Mouse (Mus musculus): ENCODE measurements around the gene Tinag. TPM values are rescaled to one million over a fixed set of nuclear protein-coding genes. Genes with fewer than 3 reads are reported as not detected.
"Not testable (repeated sequence)": the region's sequence is repeated elsewhere in the genome, so short reads cannot be mapped to it uniquely, and the experiment has no call there.

The Tinag gene
- polyA plus RNA-seq (2014; fragmentation: Nextera tagmentation; extraction: Ambion mirVana) = 0.30 and 0.36 TPM in 2 replicates

DNA sequence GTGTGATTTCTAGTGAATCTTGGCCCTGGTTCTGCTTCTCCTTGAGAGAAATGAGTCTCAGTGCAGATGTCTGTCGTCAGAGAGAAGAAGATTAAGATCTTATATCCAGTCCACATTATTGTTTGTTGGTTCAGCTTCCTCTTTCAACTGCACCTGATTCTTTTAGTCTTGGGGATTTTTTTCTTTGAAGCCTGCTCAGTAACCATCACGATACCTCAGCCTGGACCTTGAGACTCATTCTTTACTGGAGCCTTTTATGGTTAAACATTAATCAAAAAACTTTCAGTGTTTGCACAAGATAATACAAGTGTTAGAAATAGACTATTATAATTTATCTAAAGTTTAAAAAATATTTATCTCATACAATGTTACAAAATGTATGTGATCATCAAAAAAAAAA is at the start of gene Tinag:
Tinag (minus strand) TSS at position 210 of the 400 bp plus-strand sequence.
- DNase-seq (ENCODE audit: low spot score, missing footprints) (no peak), ATAC-seq (ENCODE audit: low FRiP score) (no peak)
- no peak within 1 kb of the TSS for H3K4me3 ChIP-seq (ENCODE audit: low read depth, low read length)
- no peaks in the 10 kb centered on the region for H3K9me3 ChIP-seq (ENCODE audit: control insufficient read depth, low read length)
- no peak within 1 kb of the TSS for H3K9ac ChIP-seq (ENCODE audit: low read length)
- 66% methylated on average over 2 of the region's 2 CpGs for WGBS
- no peaks in the 10 kb centered on the region for H3K27me3 ChIP-seq (ENCODE audit: control insufficient read depth, insufficient read depth, low read length)
- H3K27ac ChIP-seq (ENCODE audit: low read depth, low read length) = no peak within 1 kb of the TSS
- H3K4me1 ChIP-seq (ENCODE audit: control insufficient read depth, insufficient read depth, low read length) = no peaks in the 10 kb centered on the region
- no peaks in the 10 kb centered on the region for H3K36me3 ChIP-seq (ENCODE audit: control insufficient read depth, insufficient read depth, low read length)
- no peak within 1 kb of the TSS for H3K4me2 ChIP-seq

DNA sequence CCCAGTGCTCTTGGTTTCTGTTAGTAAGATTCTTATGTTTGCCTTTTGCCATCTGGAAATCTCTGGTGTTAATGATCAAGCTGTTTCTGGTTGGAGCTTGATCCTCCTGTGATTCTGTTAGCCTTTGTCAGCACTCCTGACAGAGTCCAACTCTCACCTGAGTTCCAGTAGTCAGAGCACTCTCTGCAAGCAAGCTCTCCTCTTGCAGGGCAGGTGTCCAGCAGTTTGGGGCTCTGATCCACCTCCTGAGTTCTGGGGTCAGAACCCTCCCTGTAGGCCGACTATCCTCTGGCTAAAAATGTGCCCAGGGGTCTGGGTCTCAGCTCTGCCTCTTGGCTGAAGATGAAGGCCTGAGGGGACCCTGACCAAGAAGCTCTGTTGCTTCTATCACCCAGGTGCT is 37.6 kb upstream of the Tinag start:
- H3K27ac ChIP-seq (ENCODE audit: low read depth, low read length); H3K4me3 ChIP-seq (ENCODE audit: low read depth, low read length); H3K4me2 ChIP-seq; H3K27me3 ChIP-seq (ENCODE audit: control insufficient read depth, insufficient read depth, low read length); DNase-seq (ENCODE audit: low spot score, missing footprints); H3K36me3 ChIP-seq (ENCODE audit: control insufficient read depth, insufficient read depth, low read length); H3K4me1 ChIP-seq (ENCODE audit: control insufficient read depth, insufficient read depth, low read length); H3K9me3 ChIP-seq (ENCODE audit: control insufficient read depth, low read length); H3K9ac ChIP-seq (ENCODE audit: low read length); ATAC-seq (ENCODE audit: low FRiP score): not testable (repeated sequence)
- WGBS = 85% methylated on average over 1 of the region's 1 CpGs

DNA sequence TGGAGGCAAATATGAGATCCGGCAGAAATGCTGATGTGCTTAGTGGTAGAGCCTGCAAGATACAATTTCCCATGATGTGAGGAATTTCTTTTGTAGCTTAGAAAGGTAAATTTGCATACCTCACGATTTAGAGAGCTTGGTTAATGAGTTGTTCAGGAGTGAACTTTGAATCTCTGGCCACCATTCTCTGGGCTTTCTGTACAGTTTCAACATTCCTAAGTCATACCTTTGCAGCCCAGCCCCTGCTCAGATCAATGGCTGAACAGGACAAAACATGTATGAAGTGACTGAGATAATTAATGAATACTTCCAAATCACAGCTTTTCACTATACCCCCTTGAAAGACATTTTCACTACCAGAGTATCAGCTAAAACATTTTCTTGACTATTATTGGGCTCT is 26.1 kb upstream of the Tinag start:
- Histone ChIP-seq H3K4me1 (ENCODE audit: control insufficient read depth, insufficient read depth, low read length) (no peaks in the 10 kb centered on the region), H3K4me2 (no peak overlapping the region), H3K27ac (ENCODE audit: low read depth, low read length) (no peak overlapping the region), H3K36me3 (ENCODE audit: control insufficient read depth, insufficient read depth, low read length) (no peaks in the 10 kb centered on the region), H3K9me3 (ENCODE audit: control insufficient read depth, low read length) (no peaks in the 10 kb centered on the region), H3K4me3 (ENCODE audit: low read depth, low read length) (no peak overlapping the region), H3K27me3 (ENCODE audit: control insufficient read depth, insufficient read depth, low read length) (no peaks in the 10 kb centered on the region), H3K9ac (ENCODE audit: low read length) (no peak overlapping the region)
- ATAC-seq (ENCODE audit: low FRiP score) = no peak
- 86% methylated on average over 2 of the region's 2 CpGs for WGBS
- DNase-seq (ENCODE audit: low spot score, missing footprints) = no peak

DNA sequence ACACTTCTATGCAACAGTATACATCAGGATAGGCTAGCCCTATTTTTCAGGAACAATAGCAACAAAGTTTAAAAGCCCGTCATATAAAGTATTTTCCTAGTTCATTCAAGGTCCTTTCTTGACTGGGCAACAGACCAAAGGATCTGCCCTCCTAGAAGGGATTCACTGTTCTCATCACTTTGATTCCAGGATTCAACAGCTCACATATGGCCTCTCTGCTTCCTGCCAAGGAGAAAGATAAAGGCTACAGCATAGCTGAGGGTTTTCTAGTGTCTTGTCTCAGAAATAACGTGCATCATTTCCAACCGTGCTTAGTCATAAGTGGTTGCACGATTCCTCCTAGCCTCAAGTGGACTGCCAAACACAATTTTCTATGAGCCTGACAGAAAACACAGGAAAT is 11.0 kb upstream of the Tinag start:
- Histone ChIP-seq H3K4me1 (ENCODE audit: control insufficient read depth, insufficient read depth, low read length) (no peaks in the 10 kb centered on the region), H3K9ac (ENCODE audit: low read length) (no peak overlapping the region), H3K4me3 (ENCODE audit: low read depth, low read length) (no peak overlapping the region), H3K9me3 (ENCODE audit: control insufficient read depth, low read length) (no peaks in the 10 kb centered on the region), H3K27ac (ENCODE audit: low read depth, low read length) (no peak overlapping the region), H3K4me2 (no peak overlapping the region), H3K36me3 (ENCODE audit: control insufficient read depth, insufficient read depth, low read length) (no peaks in the 10 kb centered on the region), H3K27me3 (ENCODE audit: control insufficient read depth, insufficient read depth, low read length) (no peaks in the 10 kb centered on the region)
- DNase-seq (ENCODE audit: low spot score, missing footprints) = no peak
- WGBS = 87% methylated on average over 4 of the region's 4 CpGs
- no peak for ATAC-seq (ENCODE audit: low FRiP score)

DNA sequence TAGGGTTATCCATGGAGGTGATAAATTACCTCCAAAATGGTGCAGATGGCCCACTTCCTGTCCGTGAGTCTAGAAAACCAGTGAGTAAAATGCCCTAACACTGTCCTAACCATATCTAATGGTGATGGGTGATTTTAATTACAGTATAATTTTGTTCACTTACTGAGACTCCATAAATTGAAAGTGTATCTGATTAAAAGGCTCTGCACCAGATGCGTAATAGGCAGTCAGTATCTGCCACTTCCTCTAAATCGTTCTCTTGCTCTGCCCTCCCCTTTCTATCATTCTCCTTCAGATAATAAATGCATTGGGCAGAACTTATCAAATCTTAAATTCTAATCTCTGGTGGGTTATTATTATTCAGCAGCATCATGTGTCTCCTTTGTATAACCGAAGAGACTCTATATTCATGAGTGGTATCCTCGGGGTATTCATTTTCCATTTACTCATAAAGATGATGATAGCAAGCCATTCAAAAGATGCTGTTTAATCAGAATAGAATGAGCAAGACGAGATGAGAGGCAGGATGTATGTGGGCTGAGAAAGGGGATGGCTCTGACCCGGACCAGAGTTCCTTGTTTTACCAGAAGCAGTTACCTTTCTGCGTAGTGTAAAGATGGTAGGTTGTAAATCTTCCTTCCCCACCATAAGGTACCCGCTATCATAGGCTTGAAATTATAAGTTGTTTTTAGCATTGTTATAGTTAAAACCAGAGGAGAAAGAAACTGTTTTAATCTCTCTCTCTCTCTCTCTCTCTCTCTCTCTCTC is 9.0 kb upstream of the Tinag start:
- Histone ChIP-seq H3K27ac (ENCODE audit: low read depth, low read length) (no peak overlapping the region), H3K4me1 (ENCODE audit: control insufficient read depth, insufficient read depth, low read length) (no peaks in the 10 kb centered on the region), H3K9ac (ENCODE audit: low read length) (no peak overlapping the region), H3K27me3 (ENCODE audit: control insufficient read depth, insufficient read depth, low read length) (no peaks in the 10 kb centered on the region), H3K4me2 (no peak overlapping the region), H3K9me3 (ENCODE audit: control insufficient read depth, low read length) (no peaks in the 10 kb centered on the region), H3K36me3 (ENCODE audit: control insufficient read depth, insufficient read depth, low read length) (no peaks in the 10 kb centered on the region), H3K4me3 (ENCODE audit: low read depth, low read length) (no peak overlapping the region)
- no peak for ATAC-seq (ENCODE audit: low FRiP score)
- DNase-seq (ENCODE audit: low spot score, missing footprints) = no peak
- WGBS = 82% methylated on average over 9 of the region's 9 CpGs

DNA sequence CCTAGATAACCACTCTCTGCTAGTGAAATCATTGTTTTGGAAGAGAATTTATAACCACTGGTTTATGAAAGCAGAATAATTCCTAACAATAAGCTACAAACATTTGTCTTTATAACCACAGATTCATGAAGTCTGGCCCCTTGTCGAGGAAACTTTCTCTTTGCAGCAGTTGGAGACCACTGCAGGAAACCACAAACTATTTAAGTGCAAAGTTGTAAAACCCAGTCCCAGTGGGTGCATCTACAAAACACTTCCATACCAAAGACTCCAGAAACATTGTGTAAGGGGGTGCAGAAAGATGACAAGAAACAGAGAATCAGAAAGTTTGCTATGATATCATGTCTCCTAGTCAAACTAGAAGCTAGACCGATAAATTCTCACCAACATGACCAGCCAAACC is 5.8 kb upstream of the Tinag start:
- Histone ChIP-seq H3K36me3 (ENCODE audit: control insufficient read depth, insufficient read depth, low read length) (no peaks in the 10 kb centered on the region), H3K27ac (ENCODE audit: low read depth, low read length) (no peak overlapping the region), H3K9me3 (ENCODE audit: control insufficient read depth, low read length) (no peaks in the 10 kb centered on the region), H3K9ac (ENCODE audit: low read length) (no peak overlapping the region), H3K27me3 (ENCODE audit: control insufficient read depth, insufficient read depth, low read length) (no peaks in the 10 kb centered on the region), H3K4me1 (ENCODE audit: control insufficient read depth, insufficient read depth, low read length) (no peaks in the 10 kb centered on the region), H3K4me2 (no peak overlapping the region), H3K4me3 (ENCODE audit: low read depth, low read length) (no peak overlapping the region)
- 85% methylated on average over 2 of the region's 2 CpGs for WGBS
- ATAC-seq (ENCODE audit: low FRiP score) (no peak), DNase-seq (ENCODE audit: low spot score, missing footprints) (no peak)

DNA sequence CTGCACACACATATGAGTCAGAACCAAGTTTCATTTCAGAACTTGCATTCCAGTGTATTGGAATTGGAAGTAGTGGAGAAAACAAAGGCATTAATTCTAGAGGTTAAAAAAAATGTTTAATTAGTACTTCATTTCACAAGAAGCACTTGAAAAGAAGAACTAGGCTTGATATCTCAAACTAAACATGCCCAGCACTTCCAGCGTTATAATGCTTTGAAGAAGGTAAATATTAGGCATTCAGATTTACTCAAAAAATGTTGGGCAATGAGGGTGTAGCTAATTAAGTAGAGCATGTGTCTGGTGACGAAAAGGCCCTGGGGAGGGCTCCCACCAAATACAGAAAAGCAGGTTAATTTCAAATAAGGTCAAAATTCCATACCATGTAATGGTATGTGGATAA is 4.1 kb upstream of the Tinag start:
- H3K9me3 ChIP-seq (ENCODE audit: control insufficient read depth, low read length) = no peaks in the 10 kb centered on the region
- WGBS = 84% methylated on average over 2 of the region's 2 CpGs
- H3K36me3 ChIP-seq (ENCODE audit: control insufficient read depth, insufficient read depth, low read length) = no peaks in the 10 kb centered on the region
- no peak overlapping the region for H3K4me2 ChIP-seq
- H3K27ac ChIP-seq (ENCODE audit: low read depth, low read length) = no peak overlapping the region
- H3K4me3 ChIP-seq (ENCODE audit: low read depth, low read length) = no peak overlapping the region
- no peak overlapping the region for H3K9ac ChIP-seq (ENCODE audit: low read length)
- ATAC-seq (ENCODE audit: low FRiP score) = no peak
- H3K4me1 ChIP-seq (ENCODE audit: control insufficient read depth, insufficient read depth, low read length) = no peaks in the 10 kb centered on the region
- no peaks in the 10 kb centered on the region for H3K27me3 ChIP-seq (ENCODE audit: control insufficient read depth, insufficient read depth, low read length)
- no peak for DNase-seq (ENCODE audit: low spot score, missing footprints)

DNA sequence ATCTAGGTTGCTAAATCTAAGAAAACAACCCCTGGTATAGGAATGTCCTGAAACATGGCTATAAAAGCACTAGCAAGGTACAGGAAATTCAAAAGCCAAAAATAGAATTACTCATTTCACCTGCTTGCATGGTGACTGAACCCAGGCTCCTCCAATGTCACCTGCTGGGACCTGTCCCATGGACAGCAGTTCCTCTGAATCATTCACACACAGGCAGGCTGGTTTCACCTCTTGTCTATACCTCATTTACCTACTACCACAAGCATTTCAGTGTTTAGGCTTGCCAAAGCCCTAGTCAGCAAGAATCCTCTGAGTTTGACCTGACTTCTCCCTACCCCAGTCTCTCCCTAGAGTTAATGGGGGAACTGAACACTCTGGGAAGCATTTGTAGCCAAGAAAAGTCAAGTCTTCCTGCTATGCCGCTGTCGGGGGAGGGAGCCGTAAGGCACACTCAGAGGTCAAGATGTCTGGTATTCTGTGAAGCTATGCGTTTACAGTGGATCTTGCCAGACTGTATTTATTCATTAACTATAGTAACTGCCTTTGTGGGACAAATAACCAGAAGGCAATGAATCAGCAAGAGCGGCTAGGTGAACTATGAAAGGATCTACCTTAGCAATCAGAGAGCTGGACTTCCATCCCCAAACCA is 597 bp upstream of the Tinag start:
- Histone ChIP-seq H3K27ac (ENCODE audit: low read depth, low read length) (no peak overlapping the region), H3K9me3 (ENCODE audit: control insufficient read depth, low read length) (no peaks in the 10 kb centered on the region), H3K27me3 (ENCODE audit: control insufficient read depth, insufficient read depth, low read length) (no peaks in the 10 kb centered on the region), H3K4me3 (ENCODE audit: low read depth, low read length) (no peak overlapping the region), H3K4me1 (ENCODE audit: control insufficient read depth, insufficient read depth, low read length) (no peaks in the 10 kb centered on the region), H3K4me2 (no peak overlapping the region), H3K36me3 (ENCODE audit: control insufficient read depth, insufficient read depth, low read length) (no peaks in the 10 kb centered on the region), H3K9ac (ENCODE audit: low read length) (no peak overlapping the region)
- ATAC-seq (ENCODE audit: low FRiP score) = no peak
- 93% methylated on average over 5 of the region's 5 CpGs for WGBS
- no peak for DNase-seq (ENCODE audit: low spot score, missing footprints)

DNA sequence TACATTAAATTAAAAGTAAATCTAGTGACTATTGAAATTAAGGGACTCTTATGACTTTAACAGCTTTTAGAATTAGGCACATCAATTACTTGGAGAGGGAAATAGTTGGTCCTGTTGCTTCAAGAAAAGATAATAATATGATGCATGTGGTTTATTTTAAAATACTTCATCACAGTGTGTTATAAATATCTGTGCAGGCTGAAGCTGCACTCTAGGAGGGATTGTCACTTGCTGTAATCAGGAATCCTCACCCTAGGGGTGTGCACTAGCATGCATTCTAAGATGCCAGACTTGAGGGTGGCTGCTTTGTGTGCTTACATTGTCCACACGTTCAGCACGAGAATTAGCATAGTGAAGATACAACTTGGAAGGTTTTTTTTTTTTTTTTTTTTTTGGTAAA is 10.2 kb downstream of the Tinag start:
- ATAC-seq (ENCODE audit: low FRiP score) (no peak), DNase-seq (ENCODE audit: low spot score, missing footprints) (no peak)
- no peak overlapping the region for H3K4me3 ChIP-seq (ENCODE audit: low read depth, low read length)
- H3K9me3 ChIP-seq (ENCODE audit: control insufficient read depth, low read length) = no peaks in the 10 kb centered on the region
- no peaks in the 10 kb centered on the region for H3K36me3 ChIP-seq (ENCODE audit: control insufficient read depth, insufficient read depth, low read length)
- no peaks in the 10 kb centered on the region for H3K4me1 ChIP-seq (ENCODE audit: control insufficient read depth, insufficient read depth, low read length)
- H3K27me3 ChIP-seq (ENCODE audit: control insufficient read depth, insufficient read depth, low read length) = no peaks in the 10 kb centered on the region
- H3K27ac ChIP-seq (ENCODE audit: low read depth, low read length) = no peak overlapping the region
- H3K4me2 ChIP-seq = no peak overlapping the region
- 52% methylated on average over 2 of the region's 2 CpGs for WGBS
- H3K9ac ChIP-seq (ENCODE audit: low read length) = no peak overlapping the region

Data from midbrain, embryonic 11.5 days (tissue).